Comparison of ENCODE assay signal across 8 mouse cellular contexts in the genomic region with DNA sequence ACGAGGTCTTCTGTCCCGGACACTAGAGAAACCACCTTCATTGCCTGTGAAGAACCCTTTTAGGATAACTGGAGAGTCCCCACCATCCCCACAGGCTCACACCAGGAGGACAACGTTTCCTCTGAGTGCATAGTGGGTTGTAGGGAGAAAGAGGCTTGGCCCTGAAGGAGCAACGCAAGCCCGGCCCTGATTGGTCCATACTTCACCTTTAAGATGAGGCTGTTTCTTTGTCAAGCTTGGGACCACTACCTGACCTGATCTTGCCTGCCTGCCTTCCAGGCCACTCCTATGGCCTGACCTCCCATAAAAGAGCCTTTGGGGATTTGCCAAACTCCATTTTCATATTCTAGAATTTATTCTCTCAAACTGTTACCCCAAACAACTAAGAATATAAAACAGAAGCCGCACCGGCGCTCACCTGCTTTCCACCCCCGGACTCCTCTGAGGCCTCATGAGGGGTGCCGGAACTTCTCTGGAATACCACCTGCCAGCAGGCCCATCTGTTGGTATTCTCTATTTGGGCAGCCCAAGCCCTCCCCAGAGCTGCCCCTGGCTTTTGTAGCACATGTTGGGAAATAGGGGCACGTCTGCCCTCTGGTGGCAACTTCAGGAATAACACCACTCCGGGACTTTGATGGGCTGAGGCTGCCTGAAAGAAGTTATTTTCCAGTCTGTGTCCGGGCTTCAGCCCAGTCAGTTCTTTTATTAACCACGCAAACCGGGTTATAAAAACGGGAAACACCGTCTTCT.
DNase-seq lines count a peak whose midpoint lies in the region; ATAC-seq and TF ChIP-seq lines count a peak whose summit lies in the region.

No protein-coding gene starts in this region.

- TF ChIP-seq CTCF in kidney, postnatal 0 days (IDR thresholded peaks at IDR 0.05; ENCODE audit: low read depth): peak; percentile 85
- TF ChIP-seq CTCF in testis, adult 2 months (IDR thresholded peaks at IDR 0.05; ENCODE audit: control insufficient read depth, insufficient read depth, insufficient replicate concordance, low read depth, low read length): peak; percentile 91

- peak; percentile 28; the same call in 1 of the 2 replicates for ATAC-seq in granulocyte monocyte progenitor cell, adult 5-6 weeks (replicated peaks; ENCODE audit: poor library complexity, severe bottlenecking)
- no peak for ATAC-seq in kidney, postnatal 0 days (replicated peaks; ENCODE audit: low FRiP score, low read depth)
- no peak for ATAC-seq in liver, embryonic 11.5 days (replicated peaks; ENCODE audit: low FRiP score)
- peak; percentile 74 for ATAC-seq in neural tube, embryonic 12.5 days (ENCODE audit: low FRiP score, low read depth)

- no peak overlapping the region for H3K27ac ChIP-seq in kidney, postnatal 0 days
- H3K27ac ChIP-seq in liver, embryonic 11.5 days (ENCODE audit: low read depth, low read length): no peak overlapping the region
- no peak overlapping the region for H3K27ac ChIP-seq in neural tube, embryonic 12.5 days
- H3K27ac ChIP-seq in testis, adult 2 months (ENCODE audit: control insufficient read depth, insufficient read depth, low read depth, low read length): no peak overlapping the region

- 29% methylated on average over 17 of the region's 17 CpGs for WGBS in kidney, postnatal 0 days
- WGBS in liver, embryonic 11.5 days: 30% methylated on average over 17 of the region's 17 CpGs
- 30% methylated on average over 17 of the region's 17 CpGs for WGBS in neural tube, embryonic 12.5 days

- no peaks in the 10 kb centered on the region for H3K36me3 ChIP-seq in kidney, postnatal 0 days (ENCODE audit: insufficient read depth, low read length)
- H3K36me3 ChIP-seq in liver, embryonic 11.5 days (ENCODE audit: control insufficient read depth, insufficient read depth, low read length): no peaks in the 10 kb centered on the region
- no peaks in the 10 kb centered on the region for H3K36me3 ChIP-seq in neural tube, embryonic 12.5 days
- no peaks in the 10 kb centered on the region for H3K36me3 ChIP-seq in testis, adult 2 months (ENCODE audit: control insufficient read depth, insufficient read depth, low read length)

- H3K4me3 ChIP-seq in kidney, postnatal 0 days (replicated peaks; ENCODE audit: low read depth, low read length): no peak overlapping the region
- no peak overlapping the region for H3K4me3 ChIP-seq in liver, embryonic 11.5 days (ENCODE audit: low read depth, low read length)
- no peak overlapping the region for H3K4me3 ChIP-seq in neural tube, embryonic 12.5 days
- H3K4me3 ChIP-seq in testis, adult 2 months (ENCODE audit: control insufficient read depth, low read depth, low read length): no peak overlapping the region

- no peaks in the 10 kb centered on the region for H3K4me1 ChIP-seq in kidney, postnatal 0 days (replicated peaks; ENCODE audit: insufficient read depth, low read length)
- no peaks in the 10 kb centered on the region for H3K4me1 ChIP-seq in liver, embryonic 11.5 days (replicated peaks; ENCODE audit: control insufficient read depth, insufficient read depth, low read length)
- H3K4me1 ChIP-seq in neural tube, embryonic 12.5 days: 0 out of 2 replicates have a peak, but pooled peaks cover 4% of the 10 kb centered on the region
- H3K4me1 ChIP-seq in testis, adult 2 months (ENCODE audit: control insufficient read depth, insufficient read depth, low read length): peaks cover 10% of the 10 kb centered on the region; the same call in 1 of the 2 replicates

- H3K9me3 ChIP-seq in kidney, postnatal 0 days (replicated peaks; ENCODE audit: low read length): no peaks in the 10 kb centered on the region
- H3K9me3 ChIP-seq in liver, embryonic 11.5 days (ENCODE audit: control insufficient read depth, low read length): no peaks in the 10 kb centered on the region
- no peaks in the 10 kb centered on the region for H3K9me3 ChIP-seq in neural tube, embryonic 12.5 days

- DNase-seq in B cell, adult 2 months: peak; percentile 86 to 88
- DNase-seq in adrenal gland, postnatal 14 days: peak; percentile 82
- DNase-seq in embryo, embryonic 9.5 days (ENCODE audit: extremely low spot score): peak; percentile 81
- DNase-seq in kidney, postnatal 0 days (ENCODE audit: low spot score): peak; percentile 74
- peak; percentile 71 for DNase-seq in liver, embryonic 11.5 days (ENCODE audit: low spot score)

- H3K9ac ChIP-seq in kidney, postnatal 0 days (ENCODE audit: low read depth, low read length): no peak overlapping the region
- no peak overlapping the region for H3K9ac ChIP-seq in liver, embryonic 11.5 days (ENCODE audit: low read depth, low read length)
- H3K9ac ChIP-seq in neural tube, embryonic 12.5 days: no peak overlapping the region

- no peak for TF ChIP-seq POLR2A in testis, adult 2 months (IDR thresholded peaks at IDR 0.05; ENCODE audit: control insufficient read depth, low read depth, low read length)

- no peak overlapping the region for H3K4me2 ChIP-seq in kidney, postnatal 0 days (ENCODE audit: low read length)
- H3K4me2 ChIP-seq in liver, embryonic 11.5 days: no peak overlapping the region
- H3K4me2 ChIP-seq in neural tube, embryonic 12.5 days (replicated peaks): 0 out of 2 replicates have a peak overlapping the region, but pooled peaks have one; percentile 16

- no peaks in the 10 kb centered on the region for H3K27me3 ChIP-seq in kidney, postnatal 0 days (ENCODE audit: insufficient read depth, low read length)
- H3K27me3 ChIP-seq in liver, embryonic 11.5 days (replicated peaks; ENCODE audit: control insufficient read depth, insufficient read depth, low read length): no peaks in the 10 kb centered on the region
- 0 out of 2 replicates have a peak, but pooled peaks cover 3% of the 10 kb centered on the region for H3K27me3 ChIP-seq in neural tube, embryonic 12.5 days (replicated peaks)
- H3K27me3 ChIP-seq in testis, adult 2 months (ENCODE audit: control insufficient read depth, insufficient read depth, low read length): no peaks in the 10 kb centered on the region

Comparison
In these comparisons a context has a peak if more than half of its experiments do, and no peak if none do; other contexts are left out.
1. ATAC-seq: peak in granulocyte monocyte progenitor cell, adult 5-6 weeks (single experiment) and neural tube, embryonic 12.5 days (single experiment); none in kidney, postnatal 0 days (single experiment) and liver, embryonic 11.5 days (single experiment).
2. Peak in every context shown above with its lines, with median percentiles within 50 percentile points of each other: DNase-seq.